In the genomic region with DNA sequence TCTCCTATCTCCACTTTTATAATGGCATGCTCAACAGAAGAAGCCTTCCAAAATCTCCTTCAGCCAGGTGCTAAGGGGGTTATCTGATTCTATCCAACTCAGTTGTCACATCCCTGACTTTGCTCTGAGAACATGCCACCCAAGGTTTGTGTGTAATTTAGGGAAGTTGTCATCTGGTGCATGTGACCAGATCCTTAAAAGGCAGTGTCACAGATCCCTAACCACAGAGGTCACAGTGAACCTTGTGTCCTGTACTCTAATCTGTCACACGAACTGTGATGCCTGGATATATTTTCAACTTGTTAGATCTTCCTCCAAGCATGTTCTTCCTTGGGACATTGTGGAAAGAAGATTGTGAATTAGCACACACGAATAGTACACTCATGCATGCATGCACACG, we compare ENCODE assay signal across 25 mouse cellular contexts.
DNase-seq lines count a peak whose midpoint lies in the region; ATAC-seq and TF ChIP-seq lines count a peak whose summit lies in the region.
"Had no signal": no experiment of that assay in that cellular context is flagged by ENCODE, and none has a peak within 500 bp of the region (broad histone marks: within the 10 kb centered on the region; RNA-seq: fewer than 3 reads in every experiment).

No protein-coding gene starts in this region.

- no peak overlapping the region for H3K4me2 ChIP-seq in heart, embryonic 11.5 days
- H3K4me2 ChIP-seq: embryonic facial prominence, embryonic 12.5 days; forebrain, embryonic 13.5 days; forebrain, embryonic 15.5 days had no signal

- WGBS in heart, embryonic 11.5 days (ENCODE audit: insufficient replicate concordance) = 69% methylated on average over 3 of the region's 3 CpGs

- TF ChIP-seq POLR2A in bone marrow macrophage, adult 2 months (IDR thresholded peaks at IDR 0.05; ENCODE audit: borderline replicate concordance, low read depth, low read length) = no peak

- H3K9me3 ChIP-seq in heart, embryonic 11.5 days (replicated peaks; ENCODE audit: control insufficient read depth, low read length) = no peaks in the 10 kb centered on the region
- H3K9me3 ChIP-seq: embryonic facial prominence, embryonic 10.5 days; embryonic facial prominence, embryonic 12.5 days; forebrain, embryonic 13.5 days; forebrain, embryonic 15.5 days; G1E had no signal

- peak; percentile 46; the same call in 1 of the 2 replicates for ATAC-seq in granulocyte monocyte progenitor cell, adult 5-6 weeks (replicated peaks; ENCODE audit: poor library complexity, severe bottlenecking)
- peak; percentile 45 for ATAC-seq in megakaryocyte, adult 5-6 weeks (ENCODE audit: poor library complexity, severe bottlenecking)
- ATAC-seq in heart, embryonic 11.5 days (replicated peaks; ENCODE audit: insufficient number of reproducible peaks, low FRiP score, low TSS enrichment) = no peak
- ATAC-seq: activated CD4-positive, CD25-positive, alpha-beta regulatory T cell, adult 4 months; CD4-positive, CD25-positive, alpha-beta regulatory T cell, adult 4 months; forebrain, embryonic 13.5 days; forebrain, embryonic 15.5 days; forebrain, postnatal 0 days had no signal

- H3K27me3 ChIP-seq in heart, embryonic 11.5 days (ENCODE audit: control insufficient read depth, insufficient read depth, low read length) = no peaks in the 10 kb centered on the region
- H3K27me3 ChIP-seq: CH12.LX; embryonic facial prominence, embryonic 12.5 days; forebrain, embryonic 13.5 days; forebrain, embryonic 15.5 days had no signal

- no peak for DNase-seq in right cerebral cortex, adult 18-20 months
- DNase-seq in kidney, adult 9 months = no peak
- DNase-seq: adrenal gland, adult 8-10 months; adrenal gland, postnatal 14 days; adrenal gland, postnatal 36 days; B cell, adult 2 months; cerebellum, adult 11 months; cerebellum, adult 18-20 months; cerebellum, adult 8-10 months; cerebellum, adult 9-11 months; cerebellum, postnatal 14 days; cerebellum, postnatal 36 days; forebrain, postnatal 0 days had no signal

- H3K4me1 ChIP-seq in bone marrow macrophage, adult 2 months (ENCODE audit: control insufficient read depth, insufficient read depth, low read length) = peaks cover 15% of the 10 kb centered on the region
- no peaks in the 10 kb centered on the region for H3K4me1 ChIP-seq in heart, embryonic 11.5 days (ENCODE audit: control insufficient read depth, insufficient read depth, low read length)
- H3K4me1 ChIP-seq: forebrain, embryonic 13.5 days; forebrain, embryonic 15.5 days had no signal

- H3K27ac ChIP-seq in bone marrow macrophage, adult 2 months (ENCODE audit: insufficient read depth, low read depth, low read length) = 0 out of 2 replicates have a peak overlapping the region, but pooled peaks have one; percentile 29
- H3K27ac ChIP-seq in heart, embryonic 11.5 days (ENCODE audit: low read depth, low read length) = no peak overlapping the region
- H3K27ac ChIP-seq: embryonic facial prominence, embryonic 10.5 days; embryonic facial prominence, embryonic 12.5 days; forebrain, embryonic 13.5 days; forebrain, embryonic 15.5 days had no signal

- H3K9ac ChIP-seq in heart, embryonic 11.5 days (ENCODE audit: low read depth, low read length) = no peak overlapping the region
- H3K9ac ChIP-seq: embryonic facial prominence, embryonic 12.5 days; forebrain, embryonic 13.5 days; forebrain, embryonic 15.5 days; forebrain, postnatal 0 days had no signal

- no peak for TF ChIP-seq CTCF in bone marrow macrophage, adult 2 months (IDR thresholded peaks at IDR 0.05; ENCODE audit: low read depth, low read length)

- H3K4me3 ChIP-seq in bone marrow macrophage, adult 2 months (ENCODE audit: insufficient read depth, low read length) = no peak overlapping the region
- H3K4me3 ChIP-seq in heart, embryonic 11.5 days (ENCODE audit: low read depth, low read length) = no peak overlapping the region
- H3K4me3 ChIP-seq: embryonic facial prominence, embryonic 10.5 days; embryonic facial prominence, embryonic 12.5 days; forebrain, embryonic 13.5 days; forebrain, embryonic 15.5 days had no signal

- H3K36me3 ChIP-seq in heart, embryonic 11.5 days (ENCODE audit: control insufficient read depth, insufficient read depth, low read length) = no peaks in the 10 kb centered on the region
- H3K36me3 ChIP-seq: embryonic facial prominence, embryonic 10.5 days; embryonic facial prominence, embryonic 12.5 days; forebrain, embryonic 15.5 days; G1E had no signal
